In genomic region chr11:48788311-48789089, GRCm38 (mm10) we compare ENCODE assay signal across 8 mouse cellular contexts. TPM values are rescaled to one million over a fixed set of nuclear protein-coding genes. Genes with fewer than 3 reads are reported as not detected.
DNase-seq lines count a peak whose midpoint lies in the region; ATAC-seq and TF ChIP-seq lines count a peak whose summit lies in the region.

No protein-coding gene starts in this region.

- no peak overlapping the region for H3K27ac ChIP-seq in embryonic facial prominence, embryonic 12.5 days
- H3K27ac ChIP-seq in heart, adult 2 months: no peak overlapping the region; the same call in 1 of the 2 replicates
- H3K27ac ChIP-seq in kidney, adult 2 months (ENCODE audit: insufficient read depth, low read depth, low read length): no peak overlapping the region
- H3K27ac ChIP-seq in limb, embryonic 14.5 days (replicated peaks; ENCODE audit: low read depth, low read length): no peak overlapping the region
- H3K27ac ChIP-seq in midbrain, embryonic 15.5 days: peak overlapping the region; percentile 63

- H3ac ChIP-seq in C2C12 (ENCODE audit: control insufficient read depth, insufficient read length, low read depth): no peak overlapping the region

- H3K4me3 ChIP-seq in C2C12 (ENCODE audit: insufficient read depth, poor library complexity, severe bottlenecking): no peak overlapping the region
- H3K4me3 ChIP-seq in embryonic facial prominence, embryonic 12.5 days: peak overlapping the region; percentile 38
- peak overlapping the region; percentile 14; the same call in 1 of the 2 replicates for H3K4me3 ChIP-seq in heart, adult 2 months
- peak overlapping the region; percentile 50 for H3K4me3 ChIP-seq in kidney, adult 2 months (ENCODE audit: insufficient read depth, low read depth, low read length)
- peak overlapping the region; percentile 32 for H3K4me3 ChIP-seq in limb, embryonic 14.5 days (replicated peaks; ENCODE audit: low read length)
- H3K4me3 ChIP-seq in midbrain, embryonic 15.5 days: peak overlapping the region; percentile 43

- WGBS in embryonic facial prominence, embryonic 12.5 days: 10% methylated on average over 16 of the region's 16 CpGs
- 6% methylated on average over 16 of the region's 16 CpGs for WGBS in heart, adult 2 months
- 10% methylated on average over 16 of the region's 16 CpGs for WGBS in kidney, adult 2 months
- 11% methylated on average over 16 of the region's 16 CpGs for WGBS in limb, embryonic 14.5 days
- 7% methylated on average over 16 of the region's 16 CpGs for WGBS in midbrain, embryonic 15.5 days

- H3K27me3 ChIP-seq in C2C12 (ENCODE audit: control insufficient read depth, insufficient read depth, insufficient read length): no peaks in the 10 kb centered on the region
- no peaks in the 10 kb centered on the region for H3K27me3 ChIP-seq in embryonic facial prominence, embryonic 12.5 days
- no peaks in the 10 kb centered on the region for H3K27me3 ChIP-seq in heart, adult 2 months (ENCODE audit: control insufficient read depth, insufficient read depth, low read length)
- no peaks in the 10 kb centered on the region for H3K27me3 ChIP-seq in kidney, adult 2 months (replicated peaks; ENCODE audit: control insufficient read depth, insufficient read depth, low read length)
- no peaks in the 10 kb centered on the region for H3K27me3 ChIP-seq in limb, embryonic 14.5 days (ENCODE audit: control insufficient read depth, insufficient read depth, low read length)
- H3K27me3 ChIP-seq in midbrain, embryonic 15.5 days (replicated peaks): no peaks in the 10 kb centered on the region; the same call in 1 of the 2 replicates

- H3K9me3 ChIP-seq in embryonic facial prominence, embryonic 12.5 days: no peaks in the 10 kb centered on the region
- H3K9me3 ChIP-seq in limb, embryonic 14.5 days (ENCODE audit: control insufficient read depth, low read length): no peaks in the 10 kb centered on the region
- no peaks in the 10 kb centered on the region for H3K9me3 ChIP-seq in midbrain, embryonic 15.5 days

- ATAC-seq in embryonic facial prominence, embryonic 12.5 days (ENCODE audit: insufficient number of reproducible peaks, insufficient read depth, low FRiP score, low TSS enrichment): no peak; the same call in 1 of the 2 replicates
- peak; percentile 31; the same call in 1 of the 2 replicates for ATAC-seq in limb, embryonic 14.5 days (ENCODE audit: low FRiP score, low read depth)
- ATAC-seq in midbrain, embryonic 15.5 days (replicated peaks): peak; percentile 89

- intact Hi-C loops in heart, adult 2 months (cut with DNase I): loop anchor here (5.0 kb wide), 1 partner anchor 484 kb away; no protein-coding TSS in a partner anchor

- TF ChIP-seq POLR2A in heart, adult 2 months (IDR thresholded peaks at IDR 0.05; ENCODE audit: insufficient read depth, low read depth, low read length): no peak
- no peak for TF ChIP-seq POLR2A in kidney, adult 2 months (IDR thresholded peaks at IDR 0.05; ENCODE audit: low read depth, low read length)
- TF ChIP-seq POLR2A in limb, embryonic 14.5 days (IDR thresholded peaks at IDR 0.05; ENCODE audit: borderline replicate concordance, extremely low read depth, insufficient read depth, insufficient read length): no peak

- no peaks in the 10 kb centered on the region for H3K4me1 ChIP-seq in embryonic facial prominence, embryonic 12.5 days
- H3K4me1 ChIP-seq in heart, adult 2 months (ENCODE audit: control insufficient read depth, insufficient read depth, low read length): no peaks in the 10 kb centered on the region
- peaks cover 2% of the 10 kb centered on the region; the same call in 1 of the 2 replicates for H3K4me1 ChIP-seq in kidney, adult 2 months (ENCODE audit: control insufficient read depth, insufficient read depth, low read length)
- 0 out of 2 replicates have a peak, but pooled peaks cover 2% of the 10 kb centered on the region for H3K4me1 ChIP-seq in limb, embryonic 14.5 days (ENCODE audit: control insufficient read depth, insufficient read depth, low read length)
- 0 out of 2 replicates have a peak, but pooled peaks cover 5% of the 10 kb centered on the region for H3K4me1 ChIP-seq in midbrain, embryonic 15.5 days

- no peaks in the 10 kb centered on the region for H3K79me3 ChIP-seq in C2C12 (ENCODE audit: low read depth)

- TF ChIP-seq CTCF in C2C12 (IDR thresholded peaks at IDR 0.05; ENCODE audit: control insufficient read depth, insufficient read depth, insufficient read length): peak; percentile 51
- peak; percentile 80 for TF ChIP-seq CTCF in heart, adult 2 months (IDR thresholded peaks at IDR 0.05)
- TF ChIP-seq CTCF in kidney, adult 2 months (conservative IDR thresholded peaks at IDR 0.05; ENCODE audit: insufficient read depth, insufficient read length, low read depth, low read length): peak; percentile 72

- no peaks in the 10 kb centered on the region for H3K79me2 ChIP-seq in C2C12 (ENCODE audit: control insufficient read depth, insufficient read depth)
- no peaks in the 10 kb centered on the region for H3K79me2 ChIP-seq in heart, adult 2 months (replicated peaks; ENCODE audit: control insufficient read depth, insufficient read depth, low read length)

- DNase-seq in adrenal gland, postnatal 25 days: peak; percentile 70
- peak; percentile 78 to 81 for DNase-seq in heart, adult 2 months
- DNase-seq in kidney, adult 2 months: peak; percentile 85
- DNase-seq in limb, embryonic 14.5 days (ENCODE audit: low spot score): peak; percentile 89
- peak; percentile 41 to 69 for DNase-seq in spleen, postnatal 14 days (ENCODE audit: low spot score in 2 of 2)

- 0 out of 2 replicates have a peak, but pooled peaks have one; percentile 50 for TF ChIP-seq EP300 in heart, adult 2 months (IDR thresholded peaks at IDR 0.05; ENCODE audit: insufficient read depth, low read depth, low read length)

- H3K4me2 ChIP-seq in embryonic facial prominence, embryonic 12.5 days (replicated peaks): peak overlapping the region; percentile 47
- peak overlapping the region; percentile 52 for H3K4me2 ChIP-seq in limb, embryonic 14.5 days (replicated peaks; ENCODE audit: low read depth, low read length, severe bottlenecking)
- peak overlapping the region; percentile 56 for H3K4me2 ChIP-seq in midbrain, embryonic 15.5 days

- peak overlapping the region; percentile 38; the same call in 1 of the 2 replicates for H3K9ac ChIP-seq in embryonic facial prominence, embryonic 12.5 days
- 0 out of 2 replicates have a peak overlapping the region, but pooled peaks have one; percentile 35 for H3K9ac ChIP-seq in heart, adult 2 months (ENCODE audit: low read depth, low read length)
- peak overlapping the region; percentile 18; the same call in 1 of the 2 replicates for H3K9ac ChIP-seq in limb, embryonic 14.5 days (ENCODE audit: low read depth, low read length, severe bottlenecking)
- peak overlapping the region; percentile 44 for H3K9ac ChIP-seq in midbrain, embryonic 15.5 days

- no peaks in the 10 kb centered on the region for H3K36me3 ChIP-seq in C2C12 (ENCODE audit: control insufficient read depth, insufficient read depth)
- no peaks in the 10 kb centered on the region for H3K36me3 ChIP-seq in embryonic facial prominence, embryonic 12.5 days
- no peaks in the 10 kb centered on the region for H3K36me3 ChIP-seq in heart, adult 2 months (ENCODE audit: control insufficient read depth, insufficient read depth, low read length)
- no peaks in the 10 kb centered on the region for H3K36me3 ChIP-seq in kidney, adult 2 months (ENCODE audit: control insufficient read depth, insufficient read depth, low read length)
- H3K36me3 ChIP-seq in limb, embryonic 14.5 days (ENCODE audit: control insufficient read depth, insufficient read depth, low read length): no peaks in the 10 kb centered on the region
- no peaks in the 10 kb centered on the region for H3K36me3 ChIP-seq in midbrain, embryonic 15.5 days (replicated peaks)

RNA-seq across cellular contexts. Expression of gene Rack1, which starts 11.6 kb away (rescaled TPM):
- 3,051 TPM for polyA plus RNA-seq in C2C12 (2012; fragmentation: generic; extraction: Trizol)
- 598 and 671 TPM in 2 replicates for total RNA-seq in adrenal gland, postnatal 25 days (2021)
- 660 and 665 TPM in 2 replicates for polyA plus RNA-seq in embryonic facial prominence, embryonic 12.5 days (2016; fragmentation: Nextera tagmentation; extraction: Ambion mirVana)
- 100 to 1,000 TPM; 337 to 437 TPM for total RNA-seq in heart, adult 2 months (2021)
- 867 and 1,301 TPM in 2 replicates for polyA plus RNA-seq in heart, adult 2 months (2012; rRNA removed)
- 1,151 and 1,243 TPM in 2 replicates for polyA plus RNA-seq in kidney, adult 2 months (2012; rRNA removed)
- polyA plus RNA-seq in limb, embryonic 14.5 days (2012; rRNA removed): 2,038 and 2,666 TPM in 2 replicates
- 939 and 995 TPM in 2 replicates for polyA plus RNA-seq in limb, embryonic 14.5 days (2014; fragmentation: Nextera tagmentation; extraction: Ambion mirVana)
- polyA plus RNA-seq in midbrain, embryonic 15.5 days (2015; fragmentation: Nextera tagmentation; extraction: Ambion mirVana): 365 and 382 TPM in 2 replicates

RNA-seq across cellular contexts. Expression of gene Trim41, which starts 28.7 kb away (rescaled TPM):
- polyA plus RNA-seq in C2C12 (2012; fragmentation: generic; extraction: Trizol): 24.4 TPM
- 48.6 and 53.0 TPM in 2 replicates for total RNA-seq in adrenal gland, postnatal 25 days (2021)
- 6.7 and 7.1 TPM in 2 replicates for polyA plus RNA-seq in embryonic facial prominence, embryonic 12.5 days (2016; fragmentation: Nextera tagmentation; extraction: Ambion mirVana)
- 10 to 100 TPM; 19.8 to 19.9 TPM for total RNA-seq in heart, adult 2 months (2021)
- 19.1 and 19.3 TPM in 2 replicates for polyA plus RNA-seq in heart, adult 2 months (2012; rRNA removed)
- 26.3 and 27.3 TPM in 2 replicates for polyA plus RNA-seq in kidney, adult 2 months (2012; rRNA removed)
- polyA plus RNA-seq in limb, embryonic 14.5 days (2012; rRNA removed): 51.5 and 52.4 TPM in 2 replicates
- polyA plus RNA-seq in limb, embryonic 14.5 days (2014; fragmentation: Nextera tagmentation; extraction: Ambion mirVana): 5.5 and 7.0 TPM in 2 replicates
- polyA plus RNA-seq in midbrain, embryonic 15.5 days (2015; fragmentation: Nextera tagmentation; extraction: Ambion mirVana): 7.3 and 7.9 TPM in 2 replicates

RNA-seq across cellular contexts. Expression of gene Trim7, which starts 37.4 kb away (rescaled TPM):
- 1.9 TPM for polyA plus RNA-seq in C2C12 (2012; fragmentation: generic; extraction: Trizol)
- 16.9 and 17.6 TPM in 2 replicates for total RNA-seq in adrenal gland, postnatal 25 days (2021)
- polyA plus RNA-seq in embryonic facial prominence, embryonic 12.5 days (2016; fragmentation: Nextera tagmentation; extraction: Ambion mirVana): 0.65 and 1.5 TPM in 2 replicates
- total RNA-seq in heart, adult 2 months (2021): 10 to 100 TPM; 18.2 to 18.4 TPM
- polyA plus RNA-seq in heart, adult 2 months (2012; rRNA removed): 27.9 and 32.6 TPM in 2 replicates
- polyA plus RNA-seq in kidney, adult 2 months (2012; rRNA removed): 80.3 and 98.8 TPM in 2 replicates
- 2.6 and 2.9 TPM in 2 replicates for polyA plus RNA-seq in limb, embryonic 14.5 days (2012; rRNA removed)
- 1.2 and 2.0 TPM in 2 replicates for polyA plus RNA-seq in limb, embryonic 14.5 days (2014; fragmentation: Nextera tagmentation; extraction: Ambion mirVana)
- polyA plus RNA-seq in midbrain, embryonic 15.5 days (2015; fragmentation: Nextera tagmentation; extraction: Ambion mirVana): 2.3 and 2.6 TPM in 2 replicates

RNA-seq across cellular contexts. Expression of gene Gm12184, which starts 38.0 kb away (rescaled TPM):
- 8.0 TPM for polyA plus RNA-seq in C2C12 (2012; fragmentation: generic; extraction: Trizol)
- 2.3 and 3.6 TPM in 2 replicates for total RNA-seq in adrenal gland, postnatal 25 days (2021)
- 6.9 and 7.0 TPM in 2 replicates for polyA plus RNA-seq in embryonic facial prominence, embryonic 12.5 days (2016; fragmentation: Nextera tagmentation; extraction: Ambion mirVana)
- 1 to 10 TPM; 3.8 to 3.9 TPM for total RNA-seq in heart, adult 2 months (2021)
- polyA plus RNA-seq in heart, adult 2 months (2012; rRNA removed): 18.8 and 28.2 TPM in 2 replicates
- 9.7 and 10.4 TPM in 2 replicates for polyA plus RNA-seq in kidney, adult 2 months (2012; rRNA removed)
- 42.1 and 55.1 TPM in 2 replicates for polyA plus RNA-seq in limb, embryonic 14.5 days (2012; rRNA removed)
- polyA plus RNA-seq in limb, embryonic 14.5 days (2014; fragmentation: Nextera tagmentation; extraction: Ambion mirVana): 7.9 and 14.8 TPM in 2 replicates
- polyA plus RNA-seq in midbrain, embryonic 15.5 days (2015; fragmentation: Nextera tagmentation; extraction: Ambion mirVana): 2.6 and 4.0 TPM in 2 replicates
